Comparison of ENCODE assay signal across 26 mouse cellular contexts in the genomic region with DNA sequence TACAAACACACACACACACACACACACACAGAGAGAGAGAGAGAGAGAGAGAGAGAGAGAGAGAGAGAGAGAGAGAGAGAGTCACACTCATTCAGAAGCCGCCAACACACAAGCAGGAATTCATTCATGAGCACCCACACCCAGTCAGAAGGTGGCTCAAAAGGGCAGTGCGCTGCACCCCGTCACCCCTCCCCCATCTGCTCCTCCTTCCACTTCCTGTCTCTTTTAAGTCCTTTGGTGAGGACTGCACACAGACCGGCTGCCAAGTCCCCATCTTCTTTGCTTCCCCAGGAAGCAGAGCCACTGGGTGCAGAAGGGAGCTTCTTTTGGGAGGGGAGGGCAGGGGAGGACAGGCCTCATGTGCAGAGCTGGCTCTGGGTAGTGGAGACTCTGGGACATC. TPM values are rescaled to one million over a fixed set of nuclear protein-coding genes. Genes with fewer than 3 reads are reported as not detected.
DNase-seq lines count a peak whose midpoint lies in the region; ATAC-seq lines count a peak whose summit lies in the region.
"Had no signal": no experiment of that assay in that cellular context is flagged by ENCODE, and none has a peak within 500 bp of the region (broad histone marks: within the 10 kb centered on the region; RNA-seq: fewer than 3 reads in every experiment).

No protein-coding gene starts in this region.

- H3K27ac ChIP-seq in neural tube, embryonic 12.5 days, result no peak overlapping the region
- H3K27ac ChIP-seq in limb, embryonic 10.5 days, result no peak overlapping the region
- H3K27ac ChIP-seq: embryonic facial prominence, embryonic 13.5 days; forebrain, embryonic 13.5 days; heart, embryonic 15.5 days; hindbrain, embryonic 14.5 days had no signal

- WGBS in neural tube, embryonic 12.5 days, result under 1% methylated on average over 4 of the region's 4 CpGs
- 1% methylated on average over 4 of the region's 4 CpGs for WGBS in limb, embryonic 10.5 days

- H3K4me2 ChIP-seq in neural tube, embryonic 12.5 days (replicated peaks), result no peak overlapping the region
- H3K4me2 ChIP-seq: embryonic facial prominence, embryonic 13.5 days; forebrain, embryonic 13.5 days; heart, embryonic 11.5 days; heart, embryonic 15.5 days; hindbrain, embryonic 14.5 days had no signal

- no peak for DNase-seq in neural tube, embryonic 10.5 days (ENCODE audit: extremely low spot score, low spot score)
- DNase-seq in ES-CJ7 (ENCODE audit: low read depth, low spot score) (peak; percentile 61), ZHBTc4 (ENCODE audit: low read depth, low spot score) (peak; percentile 50)
- peak; percentile 22 for DNase-seq in thymus, postnatal 25 days
- DNase-seq in layer of hippocampus, postnatal 36 days, result no peak
- DNase-seq in layer of hippocampus, postnatal 25 days (ENCODE audit: extremely low spot score in 1 of 2, low spot score in 1 of 2), result no peak
- no peak for DNase-seq in limb, embryonic 10.5 days (ENCODE audit: low spot score)
- DNase-seq: adrenal gland, postnatal 10 days; cerebellum, adult 11 months; cerebellum, adult 8-10 months; cerebellum, postnatal 14 days; gastrocnemius, postnatal 10 days; heart, adult 18-20 months; heart, postnatal 14 days had no signal

- H3K4me3 ChIP-seq in neural tube, embryonic 12.5 days, result peak overlapping the region; percentile 9; the same call in 1 of the 2 replicates
- H3K4me3 ChIP-seq in limb, embryonic 10.5 days, result no peak overlapping the region
- H3K4me3 ChIP-seq: embryonic facial prominence, embryonic 13.5 days; forebrain, embryonic 13.5 days had no signal

- no peaks in the 10 kb centered on the region for H3K36me3 ChIP-seq in neural tube, embryonic 12.5 days
- no peaks in the 10 kb centered on the region for H3K36me3 ChIP-seq in limb, embryonic 10.5 days
- H3K36me3 ChIP-seq: embryonic facial prominence, embryonic 13.5 days; heart, embryonic 15.5 days had no signal

- no peak for ATAC-seq in neural tube, embryonic 12.5 days (ENCODE audit: low FRiP score, low read depth)
- ATAC-seq: forebrain, embryonic 13.5 days; intestine, postnatal 0 days; Patski had no signal

- H3K4me1 ChIP-seq in neural tube, embryonic 12.5 days, result peaks cover 20% of the 10 kb centered on the region
- peaks cover 44% of the 10 kb centered on the region for H3K4me1 ChIP-seq in limb, embryonic 10.5 days

- no peaks in the 10 kb centered on the region for H3K9me3 ChIP-seq in neural tube, embryonic 12.5 days
- H3K9me3 ChIP-seq in limb, embryonic 10.5 days (replicated peaks), result no peaks in the 10 kb centered on the region
- H3K9me3 ChIP-seq: embryonic facial prominence, embryonic 13.5 days; forebrain, embryonic 13.5 days; heart, embryonic 15.5 days had no signal

- H3K27me3 ChIP-seq in neural tube, embryonic 12.5 days (replicated peaks), result peaks cover 96% of the 10 kb centered on the region
- H3K27me3 ChIP-seq in limb, embryonic 10.5 days (ENCODE audit: low read depth, poor library complexity, severe bottlenecking), result peaks cover 91% of the 10 kb centered on the region

- H3K9ac ChIP-seq in neural tube, embryonic 12.5 days, result no peak overlapping the region
- H3K9ac ChIP-seq: embryonic facial prominence, embryonic 13.5 days; forebrain, embryonic 13.5 days; heart, embryonic 15.5 days; hindbrain, embryonic 14.5 days had no signal

RNA-seq across cellular contexts. Expression of a gene that starts 2.2 kb away (rescaled TPM):
- 2.2 and 2.8 TPM in 2 replicates for polyA plus RNA-seq in neural tube, embryonic 12.5 days (2016; fragmentation: Nextera tagmentation; extraction: Ambion mirVana)
- not detected for total RNA-seq in layer of hippocampus, postnatal 36 days (2021)
- total RNA-seq in layer of hippocampus, postnatal 25 days (2021), result not detected
- not detected in 2 replicates for polyA plus RNA-seq in limb, embryonic 10.5 days (2016; fragmentation: Nextera tagmentation; extraction: Ambion mirVana)
- total RNA-seq: adrenal gland, postnatal 10 days; adrenal gland, postnatal 4 days; gastrocnemius, postnatal 10 days; gastrocnemius, postnatal 4 days; heart, adult 18-20 months; heart, postnatal 14 days; hematopoietic stem cell, adult 5-6 weeks had no signal
- polyA plus RNA-seq: cortical plate, adult 2 months; embryonic facial prominence, embryonic 13.5 days; forebrain, embryonic 13.5 days; heart, embryonic 11.5 days; heart, embryonic 15.5 days; intestine, postnatal 0 days; Patski had no signal

RNA-seq across cellular contexts. Expression of a gene that starts 57.6 kb away (rescaled TPM):
- polyA plus RNA-seq in neural tube, embryonic 12.5 days (2016; fragmentation: Nextera tagmentation; extraction: Ambion mirVana), result 8.5 and 8.7 TPM in 2 replicates
- 1 to 10 TPM; 5.5 to 5.6 TPM for total RNA-seq in layer of hippocampus, postnatal 36 days (2021)
- total RNA-seq in layer of hippocampus, postnatal 25 days (2021), result 1 to 10 TPM; 5.2 to 7.8 TPM
- polyA plus RNA-seq in limb, embryonic 10.5 days (2016; fragmentation: Nextera tagmentation; extraction: Ambion mirVana), result 6.0 and 8.6 TPM in 2 replicates

Comparison
In these comparisons a context has a peak if more than half of its experiments do, and no peak if none do; other contexts are left out.
1. DNase-seq: peak in ES-CJ7 (single experiment), ZHBTc4 (single experiment) and thymus, postnatal 25 days (single experiment); none in neural tube, embryonic 10.5 days (single experiment), layer of hippocampus, postnatal 36 days (0 of 2), layer of hippocampus, postnatal 25 days (0 of 2) and limb, embryonic 10.5 days (single experiment).